Mouse (Mus musculus): ENCODE results near the gene Cilp. TPM values are rescaled to one million over a fixed set of nuclear protein-coding genes. Genes with fewer than 3 reads are reported as not detected.
A peak's percentile ranks its signal among the peaks of the same experiment; 100 is the strongest.
"Not testable (repeated sequence)": the region's sequence is repeated elsewhere in the genome, so short reads cannot be mapped to it uniquely, and the experiment has no call there.

Gene Cilp
- polyA plus RNA-seq, 3 experiments from 2014 or later, result not detected

GRCm38 (mm10) chr9:65248377-65248690, 16.6 kb upstream of the Cilp start:
- ATAC-seq, result no peak

GRCm38 (mm10) chr9:65252026-65252425, 13.0 kb upstream of the Cilp start:
- no peak for ATAC-seq

DNA sequence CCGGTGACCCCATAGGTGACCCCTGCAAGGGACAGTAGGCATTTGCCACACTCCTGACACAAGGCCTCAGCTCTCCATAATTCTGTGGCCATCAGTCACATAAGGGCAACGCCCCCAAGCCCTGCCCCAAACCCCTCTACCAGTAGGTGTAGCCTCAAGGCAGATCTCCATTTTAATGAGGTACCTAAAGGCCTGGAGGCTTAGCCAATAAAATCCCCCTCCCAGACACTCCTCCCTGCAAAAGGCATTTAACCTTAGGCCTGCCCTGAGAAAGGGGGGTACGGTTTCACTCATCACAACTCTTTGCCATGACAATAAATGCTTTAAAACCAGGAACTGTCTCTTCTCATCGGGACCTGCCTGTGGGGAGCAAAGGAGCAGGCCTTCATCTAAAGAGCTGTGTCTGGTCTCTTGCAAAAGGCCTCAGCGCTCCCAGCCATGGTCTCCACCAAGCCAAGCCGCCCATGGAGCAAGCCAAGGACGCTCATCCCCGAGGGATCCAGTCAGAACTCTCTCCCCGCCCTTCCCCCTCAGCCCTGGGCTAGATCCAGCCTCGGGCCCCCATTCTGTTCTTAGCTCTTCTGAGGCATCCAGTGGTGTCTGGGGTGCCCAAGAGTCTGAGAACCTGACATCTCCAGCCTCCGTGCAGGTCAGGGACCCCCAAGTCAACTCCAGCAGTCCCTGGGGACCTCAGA, 8.9 kb upstream of the Cilp start:
- no peak for ATAC-seq

GRCm38 (mm10) chr9:65257218-65257910, 7.6 kb upstream of the Cilp start:
- ATAC-seq, result no peak

DNA sequence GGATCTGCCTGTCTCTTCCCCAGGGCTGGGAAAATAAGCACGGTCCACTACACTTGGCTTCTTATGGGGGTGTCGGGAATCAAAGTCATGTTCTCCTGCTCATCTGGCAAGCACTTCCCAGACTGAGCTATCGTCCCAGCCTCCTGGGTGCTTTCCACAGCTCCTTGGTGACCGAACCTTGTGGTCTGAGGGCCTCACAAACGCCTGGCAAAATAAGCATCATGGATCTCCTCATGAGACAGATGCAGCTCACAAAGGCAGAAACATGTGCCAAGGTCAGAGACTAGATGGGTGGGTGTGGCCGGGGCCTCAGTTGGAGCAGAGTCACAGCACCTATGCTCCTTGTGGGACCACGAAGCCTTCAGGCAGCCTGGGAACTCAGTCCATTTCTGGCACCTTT, 5.6 kb upstream of the Cilp start:
- ATAC-seq, result no peak

DNA sequence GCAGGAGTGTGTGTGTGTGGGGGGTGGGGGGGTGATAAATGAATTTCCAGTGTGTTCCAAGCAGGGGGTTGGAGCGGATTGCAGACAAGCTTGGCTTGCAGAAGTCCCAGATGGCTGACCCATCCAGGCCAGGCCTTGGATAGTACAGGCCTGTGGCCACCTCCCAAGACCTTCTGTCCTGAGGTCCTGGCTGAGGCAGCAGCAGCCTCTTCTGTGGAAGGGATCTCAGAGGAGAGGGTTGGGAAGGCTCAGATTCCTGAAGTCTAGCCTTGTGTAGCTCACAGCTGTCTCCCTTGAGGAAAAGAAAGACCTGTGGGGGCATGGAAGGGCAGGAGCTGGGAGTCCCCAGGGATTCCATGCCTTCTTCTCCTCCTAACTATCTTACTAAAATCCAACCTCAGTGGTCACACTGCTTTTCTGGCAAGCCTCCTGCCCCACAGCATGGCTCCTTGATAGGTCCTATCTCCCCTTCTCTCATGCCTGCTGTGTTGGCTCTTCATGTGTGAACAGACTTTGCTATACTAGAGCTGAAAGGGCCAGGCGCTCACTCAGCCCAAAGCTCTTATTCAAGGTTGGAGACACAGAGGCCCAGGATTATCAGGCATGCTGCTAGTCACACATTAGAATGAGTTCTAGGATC, 3.3 kb upstream of the Cilp start:
- no peak for ATAC-seq

DNA sequence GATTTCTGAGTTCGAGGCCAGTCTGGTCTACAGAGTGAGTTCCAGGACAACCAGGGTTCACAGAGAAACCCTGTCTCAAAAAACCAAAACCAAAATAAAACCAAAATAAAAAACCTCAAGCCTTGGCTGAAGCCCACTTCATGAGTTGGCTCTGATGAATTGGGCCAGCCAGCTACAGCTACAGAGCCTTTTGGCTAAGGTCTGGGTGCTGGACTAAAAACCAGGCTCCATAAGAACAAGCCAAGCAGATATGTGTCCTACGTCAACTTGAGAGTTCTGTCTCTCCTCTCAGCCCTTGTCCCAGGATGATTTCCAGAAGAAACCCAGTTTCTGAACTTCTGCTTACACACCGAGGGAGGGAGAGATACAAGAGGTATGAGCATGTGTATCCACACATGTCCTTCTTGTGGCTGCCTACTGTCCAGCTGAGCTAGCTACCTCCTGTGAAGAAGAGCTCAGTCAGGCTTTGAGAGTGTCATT, 2.3 kb upstream of the Cilp start:
- no peak for ATAC-seq

DNA sequence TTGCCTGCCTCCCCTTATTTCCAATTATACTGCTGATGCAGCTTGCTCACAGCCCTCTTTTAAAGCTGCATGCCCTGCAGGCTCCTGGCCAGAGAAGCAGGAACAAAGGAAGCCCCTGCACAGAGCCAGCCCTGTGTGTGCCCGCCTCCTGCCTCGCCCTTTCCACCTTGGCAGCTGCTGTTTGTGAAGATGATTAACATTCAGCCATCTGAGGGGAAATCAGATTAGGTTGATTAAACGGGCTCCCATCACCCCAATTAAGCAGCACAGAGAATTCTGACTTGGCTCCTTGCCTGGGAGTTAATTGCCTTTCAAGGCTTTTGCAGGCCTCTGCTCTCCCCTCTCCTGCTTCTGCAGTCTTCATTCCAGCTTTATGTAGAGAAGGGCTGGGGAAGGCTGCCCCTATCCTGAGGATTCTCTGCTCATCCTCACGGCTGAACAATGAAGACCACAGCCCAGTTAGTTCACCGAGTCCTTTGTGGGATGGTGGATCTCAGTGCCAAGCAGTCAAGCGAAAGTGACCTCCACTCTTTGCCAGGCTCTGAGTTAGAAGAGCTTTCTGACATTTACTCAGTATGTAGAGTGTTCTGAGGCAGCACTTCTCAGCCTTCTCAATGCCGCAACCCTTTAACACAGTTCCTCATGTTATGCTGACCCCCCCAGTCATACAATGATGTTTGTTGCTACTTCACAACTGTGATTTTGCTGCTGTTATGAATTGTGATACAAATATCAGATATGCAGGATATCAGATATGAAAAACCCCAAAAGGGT, 2.9 kb downstream of the Cilp start:
- ATAC-seq, result no peak

DNA sequence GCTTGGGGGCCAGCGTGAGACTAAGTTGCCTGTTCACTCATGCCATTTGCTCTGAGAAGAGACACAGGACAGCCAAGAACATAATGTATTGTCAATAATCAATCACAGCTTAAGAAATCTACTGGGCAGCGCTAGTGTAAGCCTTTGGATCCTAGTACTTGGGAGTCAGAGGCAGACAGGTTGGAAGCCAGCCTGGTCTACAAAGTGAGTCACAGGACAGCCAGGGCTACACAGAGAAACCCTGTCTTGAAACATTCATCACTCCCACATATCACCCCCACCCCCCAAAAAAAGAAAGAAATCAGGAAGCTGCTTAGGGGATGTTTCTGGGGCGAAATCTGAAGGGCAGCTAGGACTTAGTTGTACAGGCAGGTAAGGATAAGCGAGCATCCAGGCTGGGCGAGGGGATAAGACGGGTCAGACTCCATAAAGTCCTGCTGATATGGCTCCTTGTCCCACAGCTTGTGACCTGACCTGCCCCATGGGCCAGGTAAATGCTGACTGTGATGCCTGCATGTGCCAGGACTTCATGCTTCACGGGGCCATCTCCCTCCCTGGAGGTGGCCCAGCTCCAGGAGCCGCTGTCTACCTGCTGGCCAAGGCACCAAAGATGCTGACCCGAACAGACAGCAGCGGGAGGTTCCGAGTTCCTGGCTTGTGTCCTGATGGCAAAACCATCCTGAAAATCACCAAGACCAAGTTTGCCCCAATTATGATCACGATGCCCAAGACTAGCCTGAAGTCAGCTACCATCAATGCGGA, 8.2 kb downstream of the Cilp start:
- ATAC-seq, result no peak

GRCm38 (mm10) chr9:65273873-65274272, 8.9 kb downstream of the Cilp start:
- no peak for ATAC-seq

- not testable (repeated sequence) for ATAC-seq
Observed at GRCm38 (mm10) chr9:65274851-65275250, 9.9 kb downstream of the Cilp start.

GRCm38 (mm10) chr9:65275810-65276530, 11.0 kb downstream of the Cilp start:
- no peak for ATAC-seq

DNA sequence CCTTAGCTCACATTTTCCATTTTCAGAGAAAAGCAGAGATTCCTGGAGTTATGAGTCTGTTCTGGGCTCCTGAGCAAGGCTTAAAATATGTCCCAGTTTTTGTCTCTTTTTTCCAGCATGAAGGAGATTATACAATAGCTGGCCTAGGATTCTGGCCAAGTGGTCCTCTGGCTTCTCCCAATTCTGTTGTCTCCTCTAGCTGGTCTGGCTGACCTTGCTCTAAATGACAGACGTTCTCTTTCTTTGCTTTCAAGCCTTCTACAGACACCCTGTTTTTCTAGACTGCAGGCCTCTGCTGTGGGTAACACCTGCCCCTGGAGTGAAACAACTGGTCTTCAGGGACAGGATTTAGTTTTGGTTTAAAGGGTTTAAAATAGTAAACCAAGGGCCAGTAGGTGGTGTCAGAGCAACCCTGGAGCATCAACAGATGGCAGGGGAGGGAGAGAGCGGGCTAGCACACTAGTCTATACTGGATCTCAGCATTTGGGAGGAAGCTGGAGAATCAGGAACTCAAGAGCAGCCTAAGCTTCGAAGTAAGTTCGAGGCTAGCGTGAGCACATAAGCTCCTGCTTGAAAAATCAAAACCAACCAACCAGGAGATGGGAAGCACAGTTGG, 16.7 kb downstream of the Cilp start:
- no peak for ATAC-seq

- ATAC-seq, result no peak
Observed at GRCm38 (mm10) chr9:65283301-65283700, 18.3 kb downstream of the Cilp start.

DNA sequence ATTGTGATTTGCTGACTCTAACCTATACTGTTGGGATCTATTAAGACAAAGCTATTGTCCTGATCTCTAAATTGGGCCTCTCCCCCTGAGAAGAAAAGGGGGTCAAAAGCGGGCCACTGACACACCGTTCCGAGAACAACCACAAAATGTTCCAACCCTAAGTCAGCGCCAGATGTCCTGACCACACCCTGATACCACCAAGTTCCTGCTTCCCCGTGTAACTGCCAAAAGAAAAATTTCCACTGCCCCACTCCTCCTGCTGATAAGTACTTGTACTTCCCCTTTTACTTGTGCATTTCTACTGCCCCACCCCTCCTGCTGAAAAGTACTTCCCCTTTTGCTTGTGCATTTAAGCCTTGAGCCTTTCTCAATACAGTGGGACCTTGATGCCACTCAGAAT, 23.3 kb downstream of the Cilp start:
- not testable (repeated sequence) for ATAC-seq

GRCm38 (mm10) chr9:65289988-65290387, 25.0 kb downstream of the Cilp start:
- no peak for ATAC-seq

- no peak for ATAC-seq
Observed at GRCm38 (mm10) chr9:65292421-65292820, 27.4 kb downstream of the Cilp start.

- ATAC-seq, result peak; percentile 39
Observed at GRCm38 (mm10) chr9:65293119-65293518, 28.1 kb downstream of the Cilp start.

GRCm38 (mm10) chr9:65293580-65293972, 28.6 kb downstream of the Cilp start:
- ATAC-seq, result no peak

GRCm38 (mm10) chr9:65293973-65294715, 29.2 kb downstream of the Cilp start, which contains the start of gene Clpx:
TSS of gene Clpx (plus strand) at chr9:65294260.
- ATAC-seq, result peak; percentile 69
